Mouse (Mus musculus) urinary bladder, postnatal 36 days (tissue): ENCODE results near the gene Prf1.
A peak's percentile ranks its signal among the peaks of the same experiment; 100 is the strongest.

ENCODE experiments used
- DNase-seq, 2 experiments: peaks; one replicate each; pipeline ENCODE4 v3.0.0; 2022; ENCODE audit warnings: low spot score in 2 of 2, mixed read lengths in 1 of 2

Gene Prf1

GRCm38 (mm10) chr10:61339216-61339615 lies 41.6 kb downstream of the Prf1 start:
- no peak for DNase-seq

GRCm38 (mm10) chr10:61340247-61340646 lies 42.6 kb downstream of the Prf1 start:
- no peak for DNase-seq

GRCm38 (mm10) chr10:61341045-61341444 lies 43.4 kb downstream of the Prf1 start:
- DNase-seq, result no peak

- peak; percentile 66 to 72 for DNase-seq
Observed at GRCm38 (mm10) chr10:61341557-61341956, 43.9 kb downstream of the Prf1 start.

- no peak for DNase-seq
Observed at GRCm38 (mm10) chr10:61342750-61343149, 45.1 kb downstream of the Prf1 start.

- DNase-seq, result peak in 1 of 2 experiments; percentile 51
Observed at GRCm38 (mm10) chr10:61343950-61344349, 46.3 kb downstream of the Prf1 start.

GRCm38 (mm10) chr10:61345179-61345578 lies 47.5 kb downstream of the Prf1 start:
- DNase-seq, result no peak

- no peak for DNase-seq
Observed at GRCm38 (mm10) chr10:61346374-61346773, 48.7 kb downstream of the Prf1 start.

GRCm38 (mm10) chr10:61351216-61351615 lies 53.6 kb downstream of the Prf1 start:
- no peak for DNase-seq
